In genomic region chr6:120516879-120517278, GRCm38 (mm10) we compare ENCODE assay signal across 22 mouse cellular contexts. TPM values are rescaled to one million over a fixed set of nuclear protein-coding genes. Genes with fewer than 3 reads are reported as not detected.
DNase-seq lines count a peak whose midpoint lies in the region; ATAC-seq and TF ChIP-seq lines count a peak whose summit lies in the region.
"Had no signal": no experiment of that assay in that cellular context is flagged by ENCODE, and none has a peak within 500 bp of the region (broad histone marks: within the 10 kb centered on the region; RNA-seq: fewer than 3 reads in every experiment).

No protein-coding gene starts in this region.

- H3K9ac ChIP-seq in hindbrain, postnatal 0 days (replicated peaks; ENCODE audit: low read length) = no peak overlapping the region
- H3K9ac ChIP-seq in hindbrain, embryonic 14.5 days = no peak overlapping the region
- H3K9ac ChIP-seq in liver, embryonic 15.5 days = peak overlapping the region; percentile 24; the same call in 1 of the 2 replicates
- H3K9ac ChIP-seq: forebrain, postnatal 0 days; limb, embryonic 15.5 days; neural tube, embryonic 13.5 days had no signal

- no peaks in the 10 kb centered on the region for H3K27me3 ChIP-seq in hindbrain, postnatal 0 days (ENCODE audit: insufficient read depth, low read length)
- H3K27me3 ChIP-seq in hindbrain, embryonic 14.5 days (ENCODE audit: control insufficient read depth, insufficient read depth, low read length) = no peaks in the 10 kb centered on the region
- H3K27me3 ChIP-seq in liver, embryonic 15.5 days = no peaks in the 10 kb centered on the region
- H3K27me3 ChIP-seq: limb, embryonic 15.5 days; neural tube, embryonic 13.5 days had no signal

- H3K4me1 ChIP-seq in hindbrain, postnatal 0 days (ENCODE audit: insufficient read depth, low read length) = no peaks in the 10 kb centered on the region
- no peaks in the 10 kb centered on the region for H3K4me1 ChIP-seq in hindbrain, embryonic 14.5 days (replicated peaks; ENCODE audit: control insufficient read depth, insufficient read depth, low read length)
- H3K4me1 ChIP-seq in bone marrow, adult 2 months (ENCODE audit: control insufficient read depth, insufficient read depth, low read length) = peaks cover 1% of the 10 kb centered on the region; the same call in 1 of the 2 replicates
- H3K4me1 ChIP-seq in liver, embryonic 15.5 days (replicated peaks) = peaks cover 45% of the 10 kb centered on the region
- H3K4me1 ChIP-seq: limb, embryonic 15.5 days; neural tube, embryonic 13.5 days had no signal

- ATAC-seq in hindbrain, postnatal 0 days = peak; percentile 31; the same call in 1 of the 2 replicates
- ATAC-seq in hindbrain, embryonic 14.5 days (ENCODE audit: low FRiP score) = no peak
- ATAC-seq in erythroblast, adult 5-6 weeks (replicated peaks; ENCODE audit: low FRiP score, poor library complexity, severe bottlenecking) = peak; percentile 41
- ATAC-seq in liver, embryonic 15.5 days (ENCODE audit: insufficient read depth) = peak; percentile 71
- ATAC-seq: forebrain, postnatal 0 days had no signal

- H3K36me3 ChIP-seq in hindbrain, postnatal 0 days (ENCODE audit: insufficient read depth, low read length) = peaks cover 30% of the 10 kb centered on the region
- peaks cover 68% of the 10 kb centered on the region for H3K36me3 ChIP-seq in hindbrain, embryonic 14.5 days (replicated peaks; ENCODE audit: control insufficient read depth, insufficient read depth)
- peaks cover 36% of the 10 kb centered on the region for H3K36me3 ChIP-seq in liver, embryonic 15.5 days (replicated peaks)

- no peak overlapping the region for H3K4me3 ChIP-seq in hindbrain, postnatal 0 days (ENCODE audit: low read length)
- no peak overlapping the region for H3K4me3 ChIP-seq in hindbrain, embryonic 14.5 days (replicated peaks; ENCODE audit: low read length)
- no peak overlapping the region for H3K4me3 ChIP-seq in bone marrow, adult 2 months (replicated peaks; ENCODE audit: control insufficient read depth, low read depth, low read length)
- H3K4me3 ChIP-seq in liver, embryonic 15.5 days (replicated peaks) = no peak overlapping the region
- H3K4me3 ChIP-seq: heart, adult 2 months; limb, embryonic 15.5 days; neural tube, embryonic 13.5 days had no signal

- H3K9me3 ChIP-seq in hindbrain, postnatal 0 days (ENCODE audit: low read length) = no peaks in the 10 kb centered on the region
- no peaks in the 10 kb centered on the region for H3K9me3 ChIP-seq in hindbrain, embryonic 14.5 days (ENCODE audit: control insufficient read depth, low read length)
- H3K9me3 ChIP-seq in liver, embryonic 15.5 days (replicated peaks) = no peaks in the 10 kb centered on the region
- H3K9me3 ChIP-seq: limb, embryonic 15.5 days; neural tube, embryonic 13.5 days had no signal

- no peak for TF ChIP-seq POLR2A in bone marrow, adult 2 months (IDR thresholded peaks at IDR 0.05; ENCODE audit: borderline replicate concordance, control insufficient read depth, low read depth, low read length)

- no peak for DNase-seq in hindbrain, postnatal 0 days (ENCODE audit: low spot score)
- DNase-seq in hindbrain, embryonic 14.5 days (ENCODE audit: low spot score) = no peak
- DNase-seq in kidney, postnatal 10 days = no peak
- no peak for DNase-seq in urinary bladder, postnatal 14 days (ENCODE audit: low spot score)
- DNase-seq in testis, postnatal 14 days (ENCODE audit: low spot score) = no peak
- DNase-seq: B cell, adult 2 months; cerebellum, adult 9-11 months; embryo, embryonic 11 days; forebrain, postnatal 0 days; gastrocnemius, postnatal 14 days; heart, adult 2 months; heart, postnatal 14 days; kidney, adult 8-10 months; lung, postnatal 10 days; right cerebral cortex, postnatal 14 days; thymus, adult 2 months had no signal

- H3K27ac ChIP-seq in hindbrain, postnatal 0 days = no peak overlapping the region
- no peak overlapping the region for H3K27ac ChIP-seq in hindbrain, embryonic 14.5 days
- peak overlapping the region; percentile 64 for H3K27ac ChIP-seq in bone marrow, adult 2 months (ENCODE audit: control insufficient read depth, insufficient read depth, low read depth, low read length, poor library complexity)
- peak overlapping the region; percentile 86 for H3K27ac ChIP-seq in liver, embryonic 15.5 days (replicated peaks)
- H3K27ac ChIP-seq: heart, adult 2 months; limb, embryonic 15.5 days; neural tube, embryonic 13.5 days had no signal

- no peak for TF ChIP-seq CTCF in hindbrain, postnatal 0 days (IDR thresholded peaks at IDR 0.05; ENCODE audit: low read depth)
- TF ChIP-seq CTCF in bone marrow, adult 2 months (IDR thresholded peaks at IDR 0.05; ENCODE audit: control insufficient read depth, insufficient read depth, low read length) = no peak

- 89% methylated on average over 6 of the region's 6 CpGs for WGBS in hindbrain, postnatal 0 days
- WGBS in hindbrain, embryonic 14.5 days = 91% methylated on average over 6 of the region's 6 CpGs
- WGBS in bone marrow, adult 2 months = 69% methylated on average over 6 of the region's 6 CpGs
- WGBS in liver, embryonic 15.5 days (ENCODE audit: insufficient replicate concordance) = 32% methylated on average over 6 of the region's 6 CpGs

- H3K4me2 ChIP-seq in hindbrain, postnatal 0 days (ENCODE audit: low read depth, low read length) = no peak overlapping the region
- H3K4me2 ChIP-seq in hindbrain, embryonic 14.5 days (replicated peaks) = no peak overlapping the region
- H3K4me2 ChIP-seq in liver, embryonic 15.5 days = peak overlapping the region; percentile 46
- H3K4me2 ChIP-seq: limb, embryonic 15.5 days; midbrain, embryonic 11.5 days; neural tube, embryonic 13.5 days had no signal

RNA-seq across cellular contexts. Expression of gene Hdhd5, which starts 14.2 kb away (rescaled TPM):
- total RNA-seq in hindbrain, postnatal 0 days (2014; rRNA removed) = 38.2 and 38.9 TPM in 2 replicates
- polyA plus RNA-seq in hindbrain, postnatal 0 days (2015; fragmentation: Nextera tagmentation; extraction: Ambion mirVana) = 19.1 and 19.8 TPM in 2 replicates
- polyA plus RNA-seq in hindbrain, embryonic 14.5 days (2014; fragmentation: Nextera tagmentation; extraction: Ambion mirVana) = 9.6 and 13.4 TPM in 2 replicates
- 17.1 and 25.3 TPM in 2 replicates for polyA plus RNA-seq in bone marrow, adult 2 months (2011; ENCODE audit: insufficient read depth, insufficient read length, low replicate concordance, missing spikeins)
- 1.3 TPM in 1 of 2 replicates, not detected in the other for total RNA-seq in erythroblast, adult 5-6 weeks (2015; ENCODE audit: low replicate concordance)
- total RNA-seq in erythroblast, adult 5-6 weeks (2017; ENCODE audit: low replicate concordance) = 0.26 and 2.5 TPM in 2 replicates
- polyA plus RNA-seq in liver, embryonic 15.5 days (2015; fragmentation: Nextera tagmentation; extraction: Ambion mirVana) = 9.9 and 11.6 TPM in 2 replicates

RNA-seq across cellular contexts. Expression of gene Tmem121b, which starts 23.3 kb away (rescaled TPM):
- total RNA-seq in hindbrain, postnatal 0 days (2014; rRNA removed) = 25.9 and 31.9 TPM in 2 replicates
- 2.3 and 2.5 TPM in 2 replicates for polyA plus RNA-seq in hindbrain, postnatal 0 days (2015; fragmentation: Nextera tagmentation; extraction: Ambion mirVana)
- polyA plus RNA-seq in hindbrain, embryonic 14.5 days (2014; fragmentation: Nextera tagmentation; extraction: Ambion mirVana) = 3.2 and 4.3 TPM in 2 replicates
- polyA plus RNA-seq in bone marrow, adult 2 months (2011; ENCODE audit: insufficient read depth, insufficient read length, low replicate concordance, missing spikeins) = not detected in 2 replicates
- total RNA-seq in erythroblast, adult 5-6 weeks (2015; ENCODE audit: low replicate concordance) = not detected in 2 replicates
- not detected in 2 replicates for total RNA-seq in erythroblast, adult 5-6 weeks (2017; ENCODE audit: low replicate concordance)
- polyA plus RNA-seq in liver, embryonic 15.5 days (2015; fragmentation: Nextera tagmentation; extraction: Ambion mirVana) = not detected in 2 replicates
- total RNA-seq: heart, adult 2 months had no signal
- polyA plus RNA-seq: heart, adult 2 months; limb, embryonic 15.5 days had no signal

RNA-seq across cellular contexts. Expression of gene Il17ra, which starts 53.8 kb away (rescaled TPM):
- total RNA-seq in hindbrain, postnatal 0 days (2014; rRNA removed) = 7.8 and 10.6 TPM in 2 replicates
- polyA plus RNA-seq in hindbrain, postnatal 0 days (2015; fragmentation: Nextera tagmentation; extraction: Ambion mirVana) = 5.8 and 7.0 TPM in 2 replicates
- polyA plus RNA-seq in hindbrain, embryonic 14.5 days (2014; fragmentation: Nextera tagmentation; extraction: Ambion mirVana) = 2.2 and 3.6 TPM in 2 replicates
- polyA plus RNA-seq in bone marrow, adult 2 months (2011; ENCODE audit: insufficient read depth, insufficient read length, low replicate concordance, missing spikeins) = 31.9 and 57.8 TPM in 2 replicates
- 9.4 and 13.8 TPM in 2 replicates for total RNA-seq in erythroblast, adult 5-6 weeks (2015; ENCODE audit: low replicate concordance)
- 7.8 and 13.9 TPM in 2 replicates for total RNA-seq in erythroblast, adult 5-6 weeks (2017; ENCODE audit: low replicate concordance)
- 10.4 and 12.1 TPM in 2 replicates for polyA plus RNA-seq in liver, embryonic 15.5 days (2015; fragmentation: Nextera tagmentation; extraction: Ambion mirVana)

Comparison
In these comparisons a context has a peak if more than half of its experiments do, and no peak if none do; other contexts are left out.
1. H3K27ac ChIP-seq: peak in bone marrow, adult 2 months (single experiment) and liver, embryonic 15.5 days (single experiment); none in hindbrain, postnatal 0 days (single experiment) and hindbrain, embryonic 14.5 days (single experiment).